ENCODE assay signal across 21 mouse cellular contexts in genomic region chr10:95031371-95031770, GRCm38 (mm10).
DNase-seq lines count a peak whose midpoint lies in the region; ATAC-seq and TF ChIP-seq lines count a peak whose summit lies in the region.
"Had no signal": no experiment of that assay in that cellular context is flagged by ENCODE, and none has a peak within 500 bp of the region (broad histone marks: within the 10 kb centered on the region; RNA-seq: fewer than 3 reads in every experiment).

No protein-coding gene starts in this region.

- H3K36me3 ChIP-seq in kidney, adult 2 months (ENCODE audit: control insufficient read depth, insufficient read depth, low read length), result no peaks in the 10 kb centered on the region
- H3K36me3 ChIP-seq in kidney, embryonic 16.5 days (ENCODE audit: insufficient read depth, low read length), result no peaks in the 10 kb centered on the region
- H3K36me3 ChIP-seq: embryonic facial prominence, embryonic 13.5 days; embryonic facial prominence, embryonic 15.5 days; forebrain, embryonic 10.5 days; forebrain, embryonic 12.5 days had no signal

- TF ChIP-seq POLR2A in kidney, adult 2 months (IDR thresholded peaks at IDR 0.05; ENCODE audit: low read depth, low read length), result no peak

- peaks cover 16% of the 10 kb centered on the region; the same call in 1 of the 2 replicates for H3K4me1 ChIP-seq in kidney, adult 2 months (ENCODE audit: control insufficient read depth, insufficient read depth, low read length)
- H3K4me1 ChIP-seq in kidney, embryonic 16.5 days (ENCODE audit: insufficient read depth, low read length), result no peaks in the 10 kb centered on the region
- H3K4me1 ChIP-seq: forebrain, embryonic 10.5 days had no signal

- no peak overlapping the region for H3K4me2 ChIP-seq in kidney, embryonic 16.5 days (replicated peaks; ENCODE audit: low read depth, low read length)
- H3K4me2 ChIP-seq: embryonic facial prominence, embryonic 13.5 days; embryonic facial prominence, embryonic 15.5 days; forebrain, embryonic 12.5 days had no signal

- H3K27me3 ChIP-seq in kidney, adult 2 months (replicated peaks; ENCODE audit: control insufficient read depth, insufficient read depth, low read length), result no peaks in the 10 kb centered on the region
- H3K27me3 ChIP-seq in kidney, embryonic 16.5 days (ENCODE audit: insufficient read depth, low read length), result no peaks in the 10 kb centered on the region
- H3K27me3 ChIP-seq: embryonic facial prominence, embryonic 13.5 days; embryonic facial prominence, embryonic 15.5 days; forebrain, embryonic 12.5 days had no signal

- no peaks in the 10 kb centered on the region for H3K9me3 ChIP-seq in kidney, embryonic 16.5 days (ENCODE audit: low read length)
- H3K9me3 ChIP-seq: embryonic facial prominence, embryonic 13.5 days; embryonic facial prominence, embryonic 15.5 days; forebrain, embryonic 10.5 days; forebrain, embryonic 12.5 days had no signal

- 68% methylated on average over 2 of the region's 2 CpGs for WGBS in kidney, adult 2 months
- 93% methylated on average over 2 of the region's 2 CpGs for WGBS in kidney, embryonic 16.5 days

- ATAC-seq in kidney, embryonic 16.5 days (ENCODE audit: low FRiP score, low TSS enrichment), result no peak
- ATAC-seq: forebrain, embryonic 14.5 days; forebrain, embryonic 16.5 days had no signal

- H3K9ac ChIP-seq in kidney, embryonic 16.5 days (replicated peaks; ENCODE audit: low read length), result no peak overlapping the region
- H3K9ac ChIP-seq: embryonic facial prominence, embryonic 13.5 days; embryonic facial prominence, embryonic 15.5 days; forebrain, embryonic 12.5 days had no signal

- peak; percentile 85 for DNase-seq in kidney, adult 2 months
- no peak for DNase-seq in kidney, adult 18-20 months
- peak; percentile 83 for DNase-seq in kidney, adult 9 months
- DNase-seq: adrenal gland, adult 2 months; adrenal gland, postnatal 10 days; adrenal gland, postnatal 25 days; cerebellum, adult 11 months; cerebellum, adult 18-20 months; cerebellum, adult 8-10 months; cerebellum, adult 9-11 months; cerebellum, postnatal 14 days; cerebellum, postnatal 36 days; embryo, embryonic 11 days had no signal

- TF ChIP-seq CTCF in kidney, adult 2 months (conservative IDR thresholded peaks at IDR 0.05; ENCODE audit: insufficient read depth, insufficient read length, low read depth, low read length), result no peak

- peak overlapping the region; percentile 69; the same call in 1 of the 2 replicates for H3K27ac ChIP-seq in kidney, adult 2 months (ENCODE audit: insufficient read depth, low read depth, low read length)
- H3K27ac ChIP-seq in kidney, embryonic 16.5 days (ENCODE audit: low read length), result no peak overlapping the region
- H3K27ac ChIP-seq: embryonic facial prominence, embryonic 13.5 days; embryonic facial prominence, embryonic 15.5 days; forebrain, embryonic 10.5 days; forebrain, embryonic 12.5 days had no signal

- no peak overlapping the region for H3K4me3 ChIP-seq in kidney, adult 2 months (ENCODE audit: insufficient read depth, low read depth, low read length)
- H3K4me3 ChIP-seq in kidney, embryonic 16.5 days (ENCODE audit: low read length), result no peak overlapping the region
- H3K4me3 ChIP-seq: embryonic facial prominence, embryonic 13.5 days; embryonic facial prominence, embryonic 15.5 days; erythroblast, embryonic 14.5 days; forebrain, embryonic 10.5 days; forebrain, embryonic 12.5 days had no signal
